Mouse (Mus musculus) gastrocnemius, adult 8-10 months (tissue): ENCODE results near the gene Clec10a. TPM values are rescaled to one million over a fixed set of nuclear protein-coding genes. Genes with fewer than 3 reads are reported as not detected.

ENCODE experiments used
- DNase-seq, 2 experiments: peaks; one replicate each; pipeline ENCODE4 v3.0.0; 2022; ENCODE audit warnings: low spot score in 2 of 2
- total RNA-seq, 4 experiments: library from RNA; stranded (reverse); gene quantifications; 2 replicates each; pipeline ENCODE4 v1.2.4; 2022

Clec10a gene
- total RNA-seq, 4 experiments from 2014 or later = 1.6 to 3.6 (median 2.8) TPM

- no peak for DNase-seq
These were observed 60.1 kb downstream of the Clec10a start for GRCm38 (mm10) chr11:70216103-70216502.

- DNase-seq = no peak
These were observed 62.0 kb downstream of the Clec10a start for GRCm38 (mm10) chr11:70218039-70218438.

- DNase-seq = no peak
These were observed 62.9 kb downstream of the Clec10a start for GRCm38 (mm10) chr11:70218741-70219470.

- no peak for DNase-seq
These were observed 63.9 kb downstream of the Clec10a start for GRCm38 (mm10) chr11:70219873-70220272.

GRCm38 (mm10) chr11:70220323-70220722 lies 64.3 kb downstream of the Clec10a start:
- DNase-seq = no peak

Other genes starting within 250 kb of the Clec10a start
- gene Gps2, start 242.3 kb upstream of the Clec10a start, total RNA-seq = 10 to 100 TPM; 38.6 to 53.2 (median 50.3) TPM
- 100 to 1,000 TPM; 443 to 477 (median 467) TPM for gene Eif5a, start 234.2 kb upstream of the Clec10a start, total RNA-seq
- gene Ybx2, start 220.4 kb upstream of the Clec10a start, total RNA-seq = 10 to 100 TPM in 1 of 4 experiments, 1 to 10 TPM in 3; 8.5 to 11.4 (median 9.2) TPM
- gene Slc2a4, start 208.0 kb upstream of the Clec10a start, total RNA-seq = 100 to 1,000 TPM; 397 to 490 (median 424) TPM
- gene Cldn7, start 191.4 kb upstream of the Clec10a start, total RNA-seq = not detected
- gene Ctdnep1, start 175.0 kb upstream of the Clec10a start, total RNA-seq = 100 to 1,000 TPM; 266 to 308 (median 283) TPM
- 10 to 100 TPM; 38.8 to 40.8 (median 39.4) TPM for gene Elp5, start 173.7 kb upstream of the Clec10a start, total RNA-seq
- gene Gabarap, start 165.1 kb upstream of the Clec10a start, total RNA-seq = 100 to 1,000 TPM; 186 to 216 (median 214) TPM
- 10 to 100 TPM; 20.5 to 28.5 (median 23.0) TPM for gene Phf23, start 160.4 kb upstream of the Clec10a start, total RNA-seq
- 1 to 10 TPM; 3.8 to 5.2 (median 4.5) TPM for gene Dvl2, start 155.6 kb upstream of the Clec10a start, total RNA-seq
- gene Acadvl, start 140.8 kb upstream of the Clec10a start, total RNA-seq = 100 to 1,000 TPM; 288 to 338 (median 299) TPM
- gene Dlg4, start 139.3 kb upstream of the Clec10a start, total RNA-seq = 1 to 10 TPM; 3.3 to 6.9 (median 4.2) TPM
- gene Asgr1, start 102.1 kb upstream of the Clec10a start, total RNA-seq = not detected
- gene Asgr2, start 63.6 kb upstream of the Clec10a start, total RNA-seq = not detected
- 1 to 10 TPM in 2 of 4 experiments, under 1 TPM in 2; 0.60 to 2.0 (median 0.94) TPM for gene Mgl2, start 25.9 kb upstream of the Clec10a start, total RNA-seq
- under 1 TPM in 2 of 4 experiments, not detected in 2; 0.27 to 0.46 TPM for gene Slc16a11, start 56.6 kb downstream of the Clec10a start, total RNA-seq
- gene Slc16a13, start 64.9 kb downstream of the Clec10a start, total RNA-seq = under 1 TPM; 0.13 to 0.89 (median 0.35) TPM
- gene Bcl6b, start 73.6 kb downstream of the Clec10a start, total RNA-seq = 1 to 10 TPM; 1.2 to 3.9 (median 2.3) TPM
- gene 0610010K14Rik, start 81.7 kb downstream of the Clec10a start, total RNA-seq = 10 to 100 TPM; 29.8 to 36.3 (median 35.5) TPM
- gene Gm21988, start 83.6 kb downstream of the Clec10a start, total RNA-seq = 1 to 10 TPM; 1.6 to 3.3 (median 3.0) TPM
- 100 to 1,000 TPM in 3 of 4 experiments, 10 to 100 TPM in 1; 92.8 to 127 (median 113) TPM for gene Rnasek, start 83.6 kb downstream of the Clec10a start, total RNA-seq
- gene Alox12, start 99.2 kb downstream of the Clec10a start, total RNA-seq = 1 to 10 TPM in 3 of 4 experiments, under 1 TPM in 1; 0.63 to 2.2 (median 1.3) TPM
- gene Alox12e, start 166.4 kb downstream of the Clec10a start, total RNA-seq = under 1 TPM in 1 of 4 experiments, not detected in 3; 0.11 TPM
- gene Alox15, start 195.8 kb downstream of the Clec10a start, total RNA-seq = under 1 TPM in 2 of 4 experiments, not detected in 2; 0.11 TPM